Mouse (Mus musculus): ENCODE data around the gene Pram1. TPM values are rescaled to one million over a fixed set of nuclear protein-coding genes. Genes with fewer than 3 reads are reported as not detected.
A peak's percentile ranks its signal among the peaks of the same experiment; 100 is the strongest.
"Not testable (repeated sequence)": the region's sequence is repeated elsewhere in the genome, so short reads cannot be mapped to it uniquely, and the experiment has no call there.

Pram1 gene
- under 1 TPM in 1 of 2 experiments, not detected in 1; 0.24 TPM for total RNA-seq (2021)

GRCm38 (mm10) chr17:33637516-33638276 is at the start of gene Pram1:
Gene Pram1, plus strand, starts transcription at chr17:33638056.
- intact Hi-C loops (cut with DNase I), result no loop called here
- no peak for DNase-seq

GRCm38 (mm10) chr17:33597271-33597670 is 40.6 kb upstream of the Pram1 start:
- intact Hi-C loops (cut with DNase I), result no loop called here
- no peak for DNase-seq

- intact Hi-C loops (cut with DNase I), result no loop called here
- no peak for DNase-seq
Measured at GRCm38 (mm10) chr17:33598506-33598905, 39.4 kb upstream of the Pram1 start.

- DNase-seq, result no peak
- intact Hi-C loops (cut with DNase I), result no loop called here
Measured at GRCm38 (mm10) chr17:33599836-33600475, 37.9 kb upstream of the Pram1 start.

DNA sequence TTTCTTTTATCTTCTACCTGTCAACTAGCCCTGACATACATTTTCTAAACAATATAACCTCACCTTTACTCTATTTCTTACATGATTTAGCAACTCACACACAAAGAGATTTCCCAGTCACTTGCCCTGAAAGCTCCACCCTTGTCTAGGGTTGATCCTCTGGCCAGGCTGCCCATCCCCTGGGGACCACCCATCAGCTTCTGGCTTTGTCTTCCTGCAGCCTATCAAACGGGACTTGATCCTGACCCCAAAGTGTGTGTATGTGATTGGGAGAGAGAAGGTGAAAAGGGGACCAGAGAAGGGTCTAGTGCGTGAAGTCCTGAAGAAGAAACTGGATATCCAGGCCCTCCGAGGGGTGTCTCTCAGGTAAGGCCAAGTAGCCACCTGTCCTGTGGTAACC is 37.0 kb upstream of the Pram1 start:
- intact Hi-C loops (cut with DNase I), result no loop called here
- DNase-seq, result no peak

GRCm38 (mm10) chr17:33601947-33602346 is 35.9 kb upstream of the Pram1 start:
- intact Hi-C loops (cut with DNase I), result no loop called here
- DNase-seq, result no peak

DNA sequence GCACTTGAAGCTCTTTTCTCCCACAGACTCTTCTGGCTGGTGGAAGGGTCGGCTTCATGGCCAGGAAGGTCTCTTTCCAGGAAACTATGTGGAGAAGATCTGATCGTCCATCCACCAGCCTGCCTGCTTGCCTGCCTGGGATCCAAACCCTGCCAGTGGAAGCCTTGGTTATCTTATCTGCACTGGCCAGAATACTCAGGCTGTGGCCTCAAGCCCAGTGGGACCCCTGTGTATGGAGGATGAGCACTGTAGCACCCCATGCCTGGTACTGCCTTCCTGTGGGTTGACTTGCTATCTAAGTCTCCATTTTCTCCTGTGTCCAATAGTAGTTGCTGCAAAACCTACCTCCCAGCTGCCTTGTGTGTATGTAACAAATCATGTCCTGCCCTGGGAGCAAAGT is 30.6 kb upstream of the Pram1 start:
- intact Hi-C loops (cut with DNase I), result no loop called here
- DNase-seq, result no peak

DNA sequence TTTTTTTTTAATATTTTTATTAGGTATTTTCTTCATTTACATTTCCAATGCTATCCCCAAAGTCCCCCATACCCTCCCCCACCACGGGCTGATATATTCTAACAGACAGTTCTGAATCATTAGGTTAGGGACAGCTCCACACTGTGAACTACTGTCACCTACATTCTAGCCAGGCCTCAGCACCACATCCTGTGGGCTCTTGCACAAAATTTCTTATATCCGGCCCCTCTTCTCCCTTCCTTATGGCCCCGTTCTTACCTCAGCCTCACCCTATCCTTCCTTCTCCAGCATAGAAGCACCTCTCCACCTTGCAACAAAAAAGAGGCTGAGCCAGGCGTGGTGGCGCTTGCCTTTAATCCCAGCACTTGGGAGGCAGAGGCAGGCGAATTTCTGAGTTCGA is 27.3 kb upstream of the Pram1 start:
- intact Hi-C loops (cut with DNase I), result no loop called here
- no peak for DNase-seq

- DNase-seq; intact Hi-C loops (cut with DNase I): not testable (repeated sequence)
Measured at GRCm38 (mm10) chr17:33613726-33614125, 24.1 kb upstream of the Pram1 start.

DNA sequence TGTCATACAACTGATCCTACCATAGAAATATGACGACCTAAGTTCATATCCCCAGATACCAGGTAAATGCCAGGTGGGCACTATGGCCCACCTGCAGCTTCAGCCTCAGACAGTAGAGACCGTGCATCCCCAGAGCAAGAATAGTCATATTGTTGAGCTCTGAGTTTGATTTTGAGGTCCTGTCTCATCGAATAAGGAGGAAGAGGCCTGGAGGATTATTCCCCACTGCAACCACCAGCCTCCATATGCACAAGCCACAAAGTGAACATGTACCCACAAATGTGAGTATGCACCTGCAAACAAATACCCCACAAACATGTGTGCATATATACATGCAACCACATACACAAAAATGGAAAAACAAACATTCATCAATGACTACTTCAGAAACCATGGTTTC is 10.6 kb upstream of the Pram1 start:
- DNase-seq, result no peak
- intact Hi-C loops (cut with DNase I), result no loop called here

- DNase-seq, result peak; percentile 91
- intact Hi-C loops (cut with DNase I), result no loop called here
Measured at GRCm38 (mm10) chr17:33628621-33629486, 9.0 kb upstream of the Pram1 start, which contains the start of gene Zfp414. Gene Zfp414, plus strand, starts transcription at chr17:33629090.

DNA sequence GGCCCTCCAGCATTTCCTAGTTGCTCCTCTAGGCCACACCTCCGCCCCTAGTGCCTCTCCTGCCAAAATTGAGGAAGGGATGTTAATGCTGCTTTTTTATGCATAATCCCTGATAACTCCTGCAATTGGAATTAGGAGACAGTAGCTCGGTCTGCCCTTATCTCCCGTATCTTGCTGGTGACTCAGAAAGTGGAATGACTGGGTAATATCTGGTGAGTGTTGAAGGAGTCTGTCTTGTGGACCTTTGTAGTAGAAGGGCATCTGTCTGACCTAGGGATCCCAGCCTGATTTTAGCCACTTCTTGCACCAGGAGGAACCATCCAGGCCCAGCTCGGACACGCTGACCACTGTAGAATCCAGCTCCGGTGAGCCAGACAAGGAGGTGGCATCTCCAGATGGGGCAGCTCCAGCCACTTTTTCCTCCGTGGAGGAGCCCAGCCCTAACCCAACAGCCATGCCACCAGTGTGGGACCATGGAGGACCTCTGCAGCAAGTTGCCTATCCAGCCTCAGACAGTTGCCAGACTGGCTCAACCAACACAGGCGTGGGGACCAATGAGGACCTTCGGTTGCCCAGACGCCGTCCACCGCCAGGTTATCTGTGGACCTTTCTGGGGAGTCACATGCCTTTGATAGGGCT is 8.2 kb upstream of the Pram1 start:
- intact Hi-C loops (cut with DNase I), result no loop called here

GRCm38 (mm10) chr17:33630171-33630895 is 7.5 kb upstream of the Pram1 start:
- DNase-seq, result no peak
- intact Hi-C loops (cut with DNase I), result no loop called here

More for the DNA sequence above, 8.2 kb upstream of the Pram1 start:
- DNase-seq, result no peak

- intact Hi-C loops (cut with DNase I), result no loop called here
- DNase-seq, result no peak
Measured at GRCm38 (mm10) chr17:33631236-33631635, 6.6 kb upstream of the Pram1 start.

DNA sequence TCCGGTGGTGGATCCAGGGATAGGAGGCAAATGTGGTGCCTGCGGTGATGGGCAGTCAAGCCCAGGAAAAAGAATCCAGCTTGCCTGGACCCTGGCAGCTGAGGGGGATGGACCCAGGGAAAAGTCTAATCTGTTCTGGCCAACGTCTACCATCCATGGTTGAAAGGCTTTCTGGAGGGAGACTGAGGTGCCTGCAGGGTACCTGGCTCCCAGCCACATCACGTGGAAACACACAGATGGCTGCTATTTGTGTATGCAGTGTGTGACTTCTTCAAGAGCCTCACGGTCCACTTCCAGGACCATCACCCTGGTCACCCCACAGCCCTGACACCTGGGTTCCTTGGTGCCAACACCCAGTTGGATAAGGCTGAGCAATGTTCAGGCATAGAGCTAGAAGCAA is 6.1 kb upstream of the Pram1 start:
- intact Hi-C loops (cut with DNase I), result no loop called here
- peak; percentile 91 for DNase-seq

- DNase-seq, result no peak
- intact Hi-C loops (cut with DNase I), result no loop called here
Measured at GRCm38 (mm10) chr17:33637038-33637437, 818 bp upstream of the Pram1 start.

- intact Hi-C loops (cut with DNase I), result no loop called here
- DNase-seq, result no peak
Measured at GRCm38 (mm10) chr17:33639743-33640142, 1.9 kb downstream of the Pram1 start.

DNA sequence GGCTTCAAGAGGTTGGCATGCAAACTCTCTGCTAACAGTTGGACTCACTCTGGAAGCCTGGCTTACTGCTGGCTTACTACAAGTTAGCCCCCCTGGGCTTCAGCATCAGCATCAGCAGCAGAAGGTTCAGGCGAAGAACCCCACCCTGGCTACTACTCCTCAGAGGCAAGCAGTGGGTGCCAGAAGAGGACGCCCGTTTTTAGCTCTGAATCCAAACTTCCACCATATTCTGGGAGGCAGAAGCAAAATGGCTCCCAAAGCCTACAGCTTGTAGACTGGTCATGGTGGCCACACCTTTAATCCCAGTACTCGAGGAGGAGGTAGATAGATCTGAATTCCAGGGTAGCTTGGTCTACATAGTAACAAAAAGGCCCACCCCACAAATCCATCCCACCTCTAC is 6.2 kb downstream of the Pram1 start:
- no peak for DNase-seq
- intact Hi-C loops (cut with DNase I), result no loop called here

DNA sequence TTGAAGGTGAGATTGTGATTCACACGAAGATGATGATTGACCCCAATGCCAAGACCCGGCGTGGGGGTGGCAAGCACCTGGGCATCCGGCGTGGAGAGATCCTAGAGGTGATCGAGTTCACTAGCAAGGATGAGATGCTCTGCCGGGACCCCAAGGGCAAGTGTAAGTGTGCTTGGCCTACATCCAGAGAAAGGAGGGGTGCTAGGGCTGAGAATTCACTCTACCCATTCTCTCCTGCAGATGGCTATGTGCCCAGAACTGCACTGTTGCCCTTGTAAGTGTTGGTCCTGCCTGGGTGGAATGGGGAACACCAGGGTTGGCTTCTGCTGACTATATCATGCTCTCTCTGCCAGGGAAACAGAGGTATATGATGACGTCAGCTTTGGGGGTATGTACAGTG is 7.2 kb downstream of the Pram1 start:
- intact Hi-C loops (cut with DNase I), result no loop called here
- no peak for DNase-seq

- DNase-seq, result no peak
- intact Hi-C loops (cut with DNase I), result no loop called here
Measured at GRCm38 (mm10) chr17:33649781-33650475, 12.1 kb downstream of the Pram1 start.

Data from left cerebral cortex, postnatal 4 days (tissue).